Mouse (Mus musculus) bone marrow macrophage, adult 2 months (primary cell): Measurements from ENCODE around the gene Myo16. TPM values are rescaled to one million over a fixed set of nuclear protein-coding genes. Genes with fewer than 3 reads are reported as not detected.

Source experiments
- H3K27ac ChIP-seq: 2 replicates; pipeline ENCODE4 v1.5.1; 2012; ENCODE audit warnings: low read depth, low read length; ENCODE audit not compliant: insufficient read depth
- H3K4me1 ChIP-seq: 2 replicates; pipeline ENCODE4 v1.6.1; 2012; ENCODE audit warnings: low read length; ENCODE audit not compliant: control insufficient read depth, insufficient read depth
- H3K4me3 ChIP-seq: 2 replicates; pipeline ENCODE4 v1.5.1; 2012; ENCODE audit warnings: mild to moderate bottlenecking, low read length, moderate library complexity; ENCODE audit not compliant: insufficient read depth
- CTCF ChIP-seq: IDR thresholded peaks from 2 replicates; pipeline ENCODE4 v1.5.1; 2012; ENCODE audit warnings: low read depth, mild to moderate bottlenecking, low read length, moderate library complexity
- POLR2A ChIP-seq: IDR thresholded peaks from 2 replicates; pipeline ENCODE4 v1.6.1; 2012; ENCODE audit warnings: mild to moderate bottlenecking, low read depth, low read length, borderline replicate concordance
- polyA plus RNA-seq: library from polyadenylated mRNA; stranded (reverse); fragments of >200 nt; gene quantifications from 2 replicates; pipeline ENCODE4 v1.2.4, GENCODE M21; 2012; ENCODE audit not compliant: missing spikeins, insufficient read depth, insufficient read length

Myo16 gene
- polyA plus RNA-seq, 1 experiment: not detected

DNA sequence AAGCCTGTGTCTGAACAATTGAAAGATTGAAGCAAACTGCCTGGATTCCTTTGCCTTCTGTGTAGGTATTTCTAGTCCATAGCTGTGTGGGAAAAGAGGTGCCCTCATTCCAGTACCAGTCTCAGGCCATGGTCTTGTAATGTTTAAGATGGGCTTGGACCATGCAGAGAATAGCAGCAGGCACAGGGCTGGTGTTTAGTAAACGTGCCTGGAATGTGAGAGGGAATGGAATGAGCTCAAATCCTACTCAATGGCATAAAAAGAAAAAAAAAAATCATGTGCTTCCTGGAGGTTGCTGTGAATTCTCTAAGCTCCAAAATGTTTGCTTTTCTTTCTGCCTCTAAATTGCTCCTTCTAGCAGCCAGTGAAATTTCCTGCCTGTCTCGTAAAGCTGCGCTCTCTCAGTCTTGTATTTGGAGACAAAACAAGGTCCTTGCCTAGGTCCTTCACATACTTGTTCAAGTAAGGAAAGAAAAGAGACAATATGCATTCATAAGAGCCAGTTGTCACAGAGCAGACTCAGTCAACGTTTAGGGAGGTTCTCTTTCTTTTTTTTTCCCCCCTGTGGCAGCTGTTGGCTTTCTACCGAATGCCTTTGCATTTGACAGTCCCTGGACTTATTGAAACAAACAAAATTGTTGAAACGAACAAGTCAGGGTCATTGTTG lies 70.0 kb downstream of the Myo16 start:
- Histone ChIP-seq H3K27ac (no peak overlapping the region), H3K4me1 (peaks cover 26% of the 10 kb centered on the region)
- TF ChIP-seq CTCF (no peak), POLR2A (no peak)

GRCm38 (mm10) chr8:10224305-10224971 lies 70.7 kb downstream of the Myo16 start:
- Histone ChIP-seq H3K27ac (no peak overlapping the region), H3K4me1 (peaks cover 20% of the 10 kb centered on the region), H3K4me3 (no peak overlapping the region)
- TF ChIP-seq CTCF: no peak
- no peak for TF ChIP-seq POLR2A

More for the DNA sequence above, 70.0 kb downstream of the Myo16 start:
- H3K4me3 ChIP-seq: no peak overlapping the region

- Histone ChIP-seq H3K27ac (no peak overlapping the region), H3K4me1 (peaks cover 14% of the 10 kb centered on the region), H3K4me3 (no peak overlapping the region)
- TF ChIP-seq CTCF: no peak
- no peak for TF ChIP-seq POLR2A
Observed at GRCm38 (mm10) chr8:10225018-10225417, 71.3 kb downstream of the Myo16 start.

DNA sequence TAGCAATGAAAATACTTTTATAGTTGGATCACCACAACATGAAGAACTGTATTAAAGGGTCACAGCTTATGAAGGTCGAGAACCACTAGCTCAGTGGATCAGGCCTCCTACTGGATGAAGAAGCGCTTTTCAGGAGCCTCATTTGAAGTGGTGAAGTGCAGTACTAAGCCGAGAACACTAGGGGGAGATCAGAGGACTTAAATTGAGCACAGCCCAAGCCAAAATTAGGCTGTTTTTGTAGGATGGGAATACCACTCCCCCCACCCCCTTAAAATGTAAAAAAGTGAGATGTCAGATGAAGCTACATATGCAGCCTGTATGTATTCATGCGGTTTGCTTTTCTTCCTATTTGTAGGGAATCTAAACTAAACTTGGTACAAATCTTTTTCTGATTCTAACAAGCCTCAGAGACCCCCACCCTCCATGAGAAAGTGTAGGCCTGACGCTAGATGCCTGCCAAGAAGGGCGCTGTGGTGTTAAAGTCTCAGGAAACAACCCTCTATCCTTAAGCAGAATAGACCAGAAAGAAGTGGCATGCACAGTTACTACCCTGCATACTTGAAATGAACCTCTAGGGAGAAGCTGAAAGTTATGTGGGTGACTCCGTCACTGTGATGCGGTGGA lies 77.1 kb downstream of the Myo16 start:
- H3K27ac ChIP-seq: no peak overlapping the region
- no peaks in the 10 kb centered on the region for H3K4me1 ChIP-seq
- no peak overlapping the region for H3K4me3 ChIP-seq
- no peak for TF ChIP-seq POLR2A
- no peak for TF ChIP-seq CTCF

GRCm38 (mm10) chr8:10234516-10234915 lies 80.8 kb downstream of the Myo16 start:
- Histone ChIP-seq H3K4me1 (peaks cover 3% of the 10 kb centered on the region; the same call in 1 of the 2 replicates), H3K27ac (no peak overlapping the region), H3K4me3 (no peak overlapping the region)
- TF ChIP-seq POLR2A (no peak), CTCF (no peak)

GRCm38 (mm10) chr8:10243344-10243743 lies 89.6 kb downstream of the Myo16 start:
- H3K4me3 ChIP-seq: no peak overlapping the region
- H3K4me1 ChIP-seq: peaks cover 18% of the 10 kb centered on the region; the same call in 1 of the 2 replicates
- H3K27ac ChIP-seq: no peak overlapping the region
- TF ChIP-seq POLR2A (no peak), CTCF (no peak)

DNA sequence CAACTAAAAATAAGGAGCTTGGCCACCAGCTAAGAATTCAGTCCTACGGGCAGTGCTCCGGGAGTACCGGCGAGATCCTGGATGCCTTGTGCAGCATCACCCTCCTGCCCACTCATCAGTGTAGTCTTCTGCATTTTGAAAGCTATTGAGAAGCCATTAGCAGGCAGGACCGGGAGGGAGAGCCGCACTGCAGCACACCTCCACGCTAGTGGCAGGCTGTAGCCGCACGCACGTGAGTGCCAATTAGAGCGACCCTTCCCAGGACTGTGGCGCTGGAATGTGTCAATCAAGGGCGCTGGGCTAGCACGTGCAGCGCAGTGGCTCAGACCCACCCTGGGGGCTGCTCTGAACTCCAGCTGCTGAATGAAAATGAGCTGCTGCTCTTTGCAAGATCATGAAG lies 95.4 kb downstream of the Myo16 start:
- no peak for TF ChIP-seq POLR2A
- no peak for TF ChIP-seq CTCF
- Histone ChIP-seq H3K4me3 (no peak overlapping the region), H3K27ac (no peak overlapping the region), H3K4me1 (no peaks in the 10 kb centered on the region)

DNA sequence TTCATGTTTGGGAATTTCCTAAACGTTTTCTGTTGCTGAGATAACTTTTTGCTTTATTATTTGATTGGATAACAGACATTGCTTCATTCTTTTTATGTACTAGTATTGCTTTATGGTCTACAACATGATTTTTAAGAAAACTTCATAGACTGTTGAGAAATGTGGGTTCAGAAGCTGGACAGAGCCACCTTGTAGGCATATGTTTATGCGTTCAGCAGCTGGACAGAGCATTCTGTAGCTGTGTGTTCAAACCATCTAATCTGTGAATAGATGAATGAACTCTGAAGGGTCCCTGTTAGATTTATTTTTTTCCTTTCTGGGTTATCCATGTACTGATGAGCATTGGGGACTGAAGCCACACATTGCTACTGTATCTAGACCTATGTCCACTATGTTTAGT lies 102.0 kb downstream of the Myo16 start:
- Histone ChIP-seq H3K27ac (no peak overlapping the region), H3K4me3 (no peak overlapping the region), H3K4me1 (no peaks in the 10 kb centered on the region)
- TF ChIP-seq POLR2A (no peak), CTCF (no peak)

GRCm38 (mm10) chr8:10256563-10256962 lies 102.9 kb downstream of the Myo16 start:
- Histone ChIP-seq H3K27ac (no peak overlapping the region), H3K4me3 (no peak overlapping the region), H3K4me1 (no peaks in the 10 kb centered on the region)
- TF ChIP-seq POLR2A (no peak), CTCF (no peak)

DNA sequence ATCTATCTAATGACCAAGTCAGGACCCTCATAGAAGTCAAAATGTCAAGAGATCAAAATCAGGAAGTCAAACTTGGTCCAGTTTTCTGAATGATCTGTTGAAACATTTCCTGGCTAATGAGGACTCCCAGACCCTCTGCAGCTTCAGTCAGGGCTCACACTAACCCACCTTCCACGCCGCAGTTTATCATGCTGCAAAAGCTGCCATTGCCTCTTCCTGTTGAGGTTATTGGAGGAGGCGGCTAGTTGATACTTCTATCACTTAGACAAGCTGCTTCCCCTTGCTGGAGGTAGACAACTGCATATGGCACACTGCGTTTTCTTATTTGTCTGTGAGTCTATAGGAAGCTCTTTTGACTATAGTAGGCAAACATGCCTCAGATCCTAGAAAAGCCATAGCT lies 116.4 kb downstream of the Myo16 start:
- no peak overlapping the region for H3K4me3 ChIP-seq
- no peaks in the 10 kb centered on the region for H3K4me1 ChIP-seq
- no peak overlapping the region for H3K27ac ChIP-seq
- TF ChIP-seq POLR2A: no peak
